Mouse (Mus musculus) stomach, embryonic 14.5 days (tissue): Measurements from ENCODE around the gene Gla. TPM values are rescaled to one million over a fixed set of nuclear protein-coding genes. Genes with fewer than 3 reads are reported as not detected.
A peak's percentile ranks its signal among the peaks of the same experiment; 100 is the strongest.
"Not testable (repeated sequence)": the region's sequence is repeated elsewhere in the genome, so short reads cannot be mapped to it uniquely, and the experiment has no call there.

Experiments
- ATAC-seq: fragments of 200-750 bp; cut with Nextera tagmentation; 2 replicates; pipeline ENCODE4 v1.8.0; 2017; ENCODE audit warnings: low read depth, moderate TSS enrichment; ENCODE audit not compliant: insufficient number of reproducible peaks, insufficient read depth, low FRiP score
- H3K27ac ChIP-seq: fragments of 300-500 bp; sonication (generic); 2 replicates; pipeline ENCODE4 v1.5.1; 2014; ENCODE audit warnings: mild to moderate bottlenecking, low read length, moderate library complexity, mixed read lengths
- H3K27me3 ChIP-seq: fragments of 300-500 bp; sonication (generic); 2 replicates; pipeline ENCODE4 v1.6.1; 2014; ENCODE audit warnings: low read length, control low read depth, mixed read lengths; ENCODE audit not compliant: control insufficient read depth, insufficient read depth
- H3K36me3 ChIP-seq: fragments of 300-500 bp; sonication (generic); 2 replicates; pipeline ENCODE4 v1.6.1; 2014; ENCODE audit warnings: mild to moderate bottlenecking, control low read depth, low read length, moderate library complexity, mixed read lengths; ENCODE audit not compliant: control insufficient read depth, insufficient read depth
- H3K4me1 ChIP-seq: fragments of 300-500 bp; sonication (generic); 2 replicates; pipeline ENCODE4 v1.6.1; 2014; ENCODE audit warnings: low read length, control low read depth, mixed read lengths; ENCODE audit not compliant: control insufficient read depth, insufficient read depth
- H3K4me2 ChIP-seq: fragments of 300-500 bp; sonication (generic); replicated peaks from 2 replicates; pipeline ENCODE4 v1.6.1; 2014; ENCODE audit warnings: low read depth, low read length, control low read depth
- H3K4me3 ChIP-seq: fragments of 300-500 bp; sonication (generic); 2 replicates; pipeline ENCODE4 v1.5.1; 2014; ENCODE audit warnings: low read depth, low read length, control low read depth
- H3K9ac ChIP-seq: fragments of 300-500 bp; sonication (generic); replicated peaks from 2 replicates; pipeline ENCODE4 v1.6.1; 2014; ENCODE audit warnings: low read depth, mild to moderate bottlenecking, control low read depth, low read length, moderate library complexity, mixed read lengths
- H3K9me3 ChIP-seq: fragments of 300-500 bp; sonication (generic); 2 replicates; pipeline ENCODE4 v1.6.1; 2016; ENCODE audit warnings: low read depth, low read length, control low read depth; ENCODE audit not compliant: control insufficient read depth
- WGBS: fragments of 180-500 bp; shearing (Covaris S2); extraction: QIAGEN DNeasy Blood & Tissue Kit; methylation state at CpG from one replicate; pipeline ENCODE4 v1.1.7; 2014; 5-methylcytosine and 5-hydroxymethylcytosine counted together
- polyA plus RNA-seq: library from polyadenylated mRNA; unstranded; fragments of >200 nt; fragmentation: Nextera tagmentation; extraction: Ambion mirVana; gene quantifications from 2 replicates; pipeline ENCODE4 v1.2.1, GENCODE M21; 2014

Gla gene
- polyA plus RNA-seq, 1 experiment from 2014 or later, result 4.9 TPM

DNA sequence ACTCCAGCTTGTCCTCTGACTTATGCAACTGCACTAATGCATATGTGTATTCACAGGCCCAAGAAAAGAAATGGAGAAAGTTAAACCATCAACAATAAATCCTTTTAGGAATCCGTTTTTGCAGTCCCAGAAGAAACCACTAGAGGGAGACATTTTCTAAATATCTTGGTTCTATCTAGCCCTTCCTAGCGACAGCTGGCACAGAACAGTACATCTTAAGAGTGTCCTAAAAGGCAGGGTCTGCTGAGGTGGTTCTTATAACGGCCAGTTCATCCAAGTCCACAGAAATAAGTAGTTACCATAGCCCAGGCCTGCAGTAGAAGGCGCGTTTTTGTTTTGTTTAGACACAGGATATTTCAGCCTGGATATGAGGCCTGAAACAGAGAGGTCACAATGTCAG is 50.0 kb downstream of the Gla start:
- Histone ChIP-seq H3K9me3 (no peaks in the 10 kb centered on the region), H3K27ac (no peak overlapping the region), H3K9ac (no peak overlapping the region), H3K36me3 (no peaks in the 10 kb centered on the region), H3K4me2 (no peak overlapping the region), H3K4me3 (no peak overlapping the region), H3K27me3 (no peaks in the 10 kb centered on the region), H3K4me1 (no peaks in the 10 kb centered on the region)
- WGBS, result 20% methylated on average over 5 of the region's 5 CpGs
- ATAC-seq, result no peak

- Histone ChIP-seq H3K9ac (no peak overlapping the region), H3K36me3 (no peaks in the 10 kb centered on the region), H3K27me3 (no peaks in the 10 kb centered on the region), H3K27ac (no peak overlapping the region), H3K4me2 (no peak overlapping the region), H3K4me3 (no peak overlapping the region), H3K9me3 (no peaks in the 10 kb centered on the region), H3K4me1 (no peaks in the 10 kb centered on the region)
- ATAC-seq, result no peak
- 80% methylated on average over 4 of the region's 4 CpGs for WGBS
These were observed 53.6 kb downstream of the Gla start for GRCm38 (mm10) chrX:134547330-134547729.

- WGBS, result 14% methylated on average over 6 of the region's 6 CpGs
- ATAC-seq, result peak; percentile 19; the same call in 1 of the 2 replicates
- peak overlapping the region; percentile 36 for H3K4me2 ChIP-seq
- 0 out of 2 replicates have a peak overlapping the region, but pooled peaks have one; percentile 21 for H3K9ac ChIP-seq
- no peaks in the 10 kb centered on the region for H3K4me1 ChIP-seq
- no peaks in the 10 kb centered on the region for H3K9me3 ChIP-seq
- H3K27me3 ChIP-seq, result no peaks in the 10 kb centered on the region
- peak overlapping the region; percentile 75 for H3K27ac ChIP-seq
- peak overlapping the region; percentile 42 for H3K4me3 ChIP-seq
- H3K36me3 ChIP-seq, result no peaks in the 10 kb centered on the region
These were observed 59.0 kb downstream of the Gla start for GRCm38 (mm10) chrX:134541955-134542308.

DNA sequence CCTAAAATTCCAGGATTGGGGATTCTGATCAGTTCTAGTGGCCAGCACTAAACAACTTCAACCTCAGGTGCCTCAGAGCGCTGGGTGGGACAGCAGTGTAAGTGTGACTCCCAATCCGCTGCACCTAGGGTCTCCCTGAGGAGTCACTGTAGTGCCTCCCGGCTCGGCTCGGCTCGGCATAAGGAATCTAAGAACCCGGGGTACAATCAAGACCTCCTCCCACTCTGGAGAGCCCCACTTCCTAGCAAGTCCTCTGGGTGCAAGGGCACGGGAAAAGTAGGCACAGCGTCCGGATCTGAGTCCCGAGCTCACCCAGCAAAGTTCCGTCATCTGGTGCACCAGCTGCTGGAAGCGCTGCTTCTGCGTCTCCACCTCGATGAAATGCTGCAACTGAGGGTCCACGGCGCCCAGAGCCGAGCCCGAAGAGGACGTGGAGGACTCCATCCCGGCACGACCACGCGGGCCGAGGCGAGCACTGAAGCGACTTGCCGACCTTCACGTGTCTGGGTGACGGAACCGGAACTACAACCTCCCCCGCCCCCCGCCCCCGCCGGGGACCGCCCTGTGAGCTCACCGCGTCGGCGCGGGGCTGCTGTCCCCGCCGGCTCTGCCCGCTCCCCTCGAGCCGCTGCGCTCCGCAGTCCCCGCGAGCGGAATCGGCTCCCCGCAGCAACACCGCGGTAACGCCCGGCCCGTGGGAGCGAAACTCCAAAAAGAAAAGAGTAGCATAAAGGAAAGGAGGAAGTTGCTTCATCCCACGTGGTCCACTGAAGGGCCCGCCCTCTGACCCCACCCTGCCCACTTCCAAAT is 59.6 kb downstream of the Gla start, which contains the start of gene Timm8a1:
Gene Timm8a1, minus strand, starts transcription at position 721 of the 810 bp plus-strand sequence.
- Histone ChIP-seq H3K36me3 (no peaks in the 10 kb centered on the region), H3K9ac (peak within 1 kb of the TSS; percentile 42), H3K9me3 (no peaks in the 10 kb centered on the region), H3K4me2 (peak within 1 kb of the TSS; percentile 47), H3K27me3 (no peaks in the 10 kb centered on the region), H3K4me3 (peak within 1 kb of the TSS; percentile 42), H3K27ac (peak within 1 kb of the TSS; percentile 75), H3K4me1 (no peaks in the 10 kb centered on the region)
- peak; percentile 92 for ATAC-seq
- WGBS, result 20% methylated on average over 41 of the region's 61 CpGs

GRCm38 (mm10) chrX:134540414-134541135 is 60.4 kb downstream of the Gla start:
- Histone ChIP-seq H3K27me3 (no peaks in the 10 kb centered on the region), H3K9ac (peak overlapping the region; percentile 42), H3K4me2 (peak overlapping the region; percentile 47), H3K4me1 (no peaks in the 10 kb centered on the region), H3K4me3 (peak overlapping the region; percentile 42), H3K9me3 (no peaks in the 10 kb centered on the region), H3K36me3 (no peaks in the 10 kb centered on the region), H3K27ac (no peak overlapping the region)
- 25% methylated on average over 12 of the region's 12 CpGs for WGBS
- no peak for ATAC-seq

- WGBS, result 85% methylated on average over 10 of the region's 10 CpGs
- not testable (repeated sequence) for H3K9me3 ChIP-seq
These were observed 61.1 kb downstream of the Gla start for GRCm38 (mm10) chrX:134539795-134540194.

More at GRCm38 (mm10) chrX:134539795-134540194, 61.1 kb downstream of the Gla start:
- not testable (repeated sequence) for ATAC-seq, H3K9ac ChIP-seq, H3K27ac ChIP-seq, H3K4me2 ChIP-seq, H3K4me3 ChIP-seq, H3K4me1 ChIP-seq, H3K36me3 ChIP-seq, H3K27me3 ChIP-seq

Other genes starting within 250 kb of the Gla start
- gene Drp2, start 196.6 kb downstream of the Gla start, polyA plus RNA-seq, result 2.2 and 2.8 TPM in 2 replicates
- gene Taf7l, start 124.6 kb downstream of the Gla start, polyA plus RNA-seq, result 0.13 TPM in 1 of 2 replicates, not detected in the other
- gene Timm8a1, start 59.3 kb downstream of the Gla start, polyA plus RNA-seq, result 71.0 and 81.2 TPM in 2 replicates
- gene Btk, start 17.6 kb downstream of the Gla start, polyA plus RNA-seq, result 0.29 and 1.2 TPM in 2 replicates
- gene Rpl36a, start 15.5 kb downstream of the Gla start, polyA plus RNA-seq, result 561 and 566 TPM in 2 replicates
- 83.6 and 84.8 TPM in 2 replicates for gene Hnrnph2, start 54 bp upstream of the Gla start, polyA plus RNA-seq
- gene Armcx4, start 85.4 kb upstream of the Gla start, polyA plus RNA-seq, result 5.8 and 6.1 TPM in 2 replicates
- 52.0 and 52.1 TPM in 2 replicates for gene Armcx1, start 116.8 kb upstream of the Gla start, polyA plus RNA-seq
- 30.5 and 30.8 TPM in 2 replicates for gene Armcx6, start 150.3 kb upstream of the Gla start, polyA plus RNA-seq
- 79.8 and 84.8 TPM in 2 replicates for gene Armcx3, start 155.5 kb upstream of the Gla start, polyA plus RNA-seq
- 71.5 and 74.0 TPM in 2 replicates for gene Armcx2, start 208.1 kb upstream of the Gla start, polyA plus RNA-seq